Mouse (Mus musculus) urinary bladder, adult 2 months (tissue): ENCODE measurements around the gene Adap1. TPM values are rescaled to one million over a fixed set of nuclear protein-coding genes. Genes with fewer than 3 reads are reported as not detected.

Source experiments
- DNase-seq: peaks from one replicate; pipeline ENCODE4 v3.0.0; 2022; ENCODE audit warnings: low spot score
- polyA plus RNA-seq: library from polyadenylated mRNA; depleted of rRNA; stranded (reverse); fragments of >200 nt; gene quantifications from 2 replicates; pipeline ENCODE4 v1.2.3, GENCODE M21; 2012

Gene Adap1
- polyA plus RNA-seq, 1 experiment: 46.6 TPM

DNA sequence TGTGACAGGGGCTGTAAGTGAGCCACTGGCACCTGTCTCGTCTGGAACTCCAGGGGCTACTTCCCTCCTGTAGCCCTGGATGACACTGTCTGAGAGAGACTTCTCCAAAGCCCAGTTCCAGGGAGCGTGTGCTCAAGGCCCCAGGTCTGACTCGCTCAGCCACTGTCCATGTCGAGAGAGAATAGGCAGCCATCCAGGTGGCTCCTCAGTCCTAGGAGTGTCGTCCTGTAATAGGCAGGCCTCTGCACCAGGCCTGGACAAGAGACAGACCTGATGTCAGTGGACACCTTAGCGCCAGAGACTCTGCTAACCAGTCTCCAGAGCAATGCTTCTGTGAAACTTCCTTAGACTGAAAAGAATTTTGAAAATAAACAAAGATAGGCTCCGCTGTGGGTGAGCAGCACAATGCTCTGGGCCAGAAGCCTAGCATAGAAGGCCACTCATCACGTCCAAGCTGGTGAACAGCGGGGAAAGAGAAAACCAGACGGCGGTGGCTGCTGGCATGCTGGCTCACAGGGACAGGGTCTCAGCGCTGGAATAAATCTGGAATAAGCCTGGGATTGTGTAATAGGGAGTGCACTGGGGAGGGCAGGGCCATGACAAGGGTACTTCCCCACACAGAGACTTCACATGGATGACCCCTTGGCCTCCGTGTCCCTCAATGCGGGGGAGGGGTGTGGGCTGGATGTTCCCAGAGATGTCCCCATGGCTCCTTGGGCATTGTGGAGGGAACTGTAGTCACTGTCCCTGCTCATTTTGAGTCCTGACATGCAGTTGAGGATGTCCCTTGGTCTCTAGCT, 39.1 kb downstream of the Adap1 start:
- DNase-seq: no peak

DNA sequence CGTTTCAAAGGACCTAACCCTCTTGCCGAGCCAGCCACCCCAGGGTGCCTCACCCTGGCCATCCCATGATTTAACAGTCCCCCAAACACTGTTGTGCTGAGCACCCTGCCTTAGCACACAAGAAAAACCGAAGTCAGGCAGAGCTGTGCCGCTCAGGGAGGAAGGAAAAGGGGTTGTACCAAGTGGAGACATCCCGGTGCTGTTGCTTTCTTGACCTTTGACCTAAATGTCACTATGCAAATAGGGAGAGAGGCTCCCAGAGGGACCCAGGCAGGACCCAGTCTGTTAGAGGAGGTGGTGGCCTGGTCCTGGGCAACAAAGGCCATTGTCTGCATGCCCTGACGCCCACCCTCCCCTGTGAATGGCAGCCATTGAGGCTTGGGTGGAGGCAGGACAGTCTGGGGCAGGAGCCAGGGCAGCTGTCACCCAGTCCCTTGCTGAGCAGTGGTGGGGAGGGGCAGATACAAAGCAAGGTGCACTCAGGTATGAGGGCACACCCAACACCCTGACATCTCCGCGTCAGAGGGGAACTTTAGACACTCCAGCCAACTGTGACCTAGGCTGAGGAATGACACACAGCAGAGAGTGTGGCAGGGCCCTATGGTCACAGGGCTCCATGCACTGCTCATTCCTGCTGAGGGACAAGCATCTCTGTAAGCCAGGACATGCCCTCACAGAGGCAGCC, 39.9 kb downstream of the Adap1 start:
- no peak for DNase-seq

- DNase-seq: no peak
Measured at GRCm38 (mm10) chr5:139283460-139284180, 41.8 kb downstream of the Adap1 start.

DNA sequence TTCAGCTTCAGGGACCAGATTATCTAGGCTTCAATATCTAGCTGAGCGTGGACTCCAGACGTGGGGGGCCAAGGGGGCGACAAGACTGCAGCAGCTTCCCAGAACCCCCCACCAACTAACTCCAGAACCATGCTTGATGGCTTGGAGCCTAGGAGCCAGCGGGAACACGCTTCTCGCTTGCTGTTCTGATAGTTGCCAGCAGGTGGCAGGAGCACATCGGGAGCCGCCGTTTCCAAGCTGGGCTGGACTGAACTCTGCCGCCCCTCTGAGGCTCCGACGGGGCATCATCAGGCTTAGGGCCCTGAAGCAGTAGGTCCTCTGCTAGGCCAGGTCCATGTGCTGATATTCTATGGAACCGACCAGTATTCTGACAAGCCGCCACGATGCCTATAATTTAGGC, 43.2 kb downstream of the Adap1 start:
- peak; percentile 77 for DNase-seq

- no peak for DNase-seq
Measured at GRCm38 (mm10) chr5:139281373-139282112, 43.9 kb downstream of the Adap1 start.

DNA sequence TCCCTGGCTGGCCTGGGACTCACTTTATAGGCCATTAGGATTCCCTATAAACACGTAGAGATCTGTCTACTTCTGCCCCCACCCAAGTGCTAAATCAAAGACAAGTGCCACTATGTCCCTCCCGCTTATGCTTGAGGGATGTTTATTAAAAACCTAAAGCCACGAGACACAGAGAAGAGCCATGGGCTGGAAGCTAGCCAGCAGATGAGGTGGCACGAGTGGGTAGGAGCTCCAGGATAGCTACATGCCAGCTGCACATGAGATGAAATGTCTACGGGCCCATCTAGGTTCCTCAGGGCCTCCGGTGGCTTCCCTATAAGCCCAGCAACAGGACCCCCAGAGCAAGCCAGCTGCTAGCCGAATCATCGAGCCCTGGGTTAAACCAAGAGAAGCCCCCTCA, 48.1 kb downstream of the Adap1 start:
- DNase-seq: no peak

GRCm38 (mm10) chr5:139271994-139272554, 53.3 kb downstream of the Adap1 start:
- DNase-seq: no peak

- DNase-seq: no peak
Measured at GRCm38 (mm10) chr5:139270806-139271521, 54.5 kb downstream of the Adap1 start.

GRCm38 (mm10) chr5:139267661-139268060, 57.8 kb downstream of the Adap1 start:
- DNase-seq: no peak

GRCm38 (mm10) chr5:139261403-139261802, 64.0 kb downstream of the Adap1 start:
- no peak for DNase-seq

GRCm38 (mm10) chr5:139259853-139260252, 65.6 kb downstream of the Adap1 start:
- DNase-seq: no peak

DNA sequence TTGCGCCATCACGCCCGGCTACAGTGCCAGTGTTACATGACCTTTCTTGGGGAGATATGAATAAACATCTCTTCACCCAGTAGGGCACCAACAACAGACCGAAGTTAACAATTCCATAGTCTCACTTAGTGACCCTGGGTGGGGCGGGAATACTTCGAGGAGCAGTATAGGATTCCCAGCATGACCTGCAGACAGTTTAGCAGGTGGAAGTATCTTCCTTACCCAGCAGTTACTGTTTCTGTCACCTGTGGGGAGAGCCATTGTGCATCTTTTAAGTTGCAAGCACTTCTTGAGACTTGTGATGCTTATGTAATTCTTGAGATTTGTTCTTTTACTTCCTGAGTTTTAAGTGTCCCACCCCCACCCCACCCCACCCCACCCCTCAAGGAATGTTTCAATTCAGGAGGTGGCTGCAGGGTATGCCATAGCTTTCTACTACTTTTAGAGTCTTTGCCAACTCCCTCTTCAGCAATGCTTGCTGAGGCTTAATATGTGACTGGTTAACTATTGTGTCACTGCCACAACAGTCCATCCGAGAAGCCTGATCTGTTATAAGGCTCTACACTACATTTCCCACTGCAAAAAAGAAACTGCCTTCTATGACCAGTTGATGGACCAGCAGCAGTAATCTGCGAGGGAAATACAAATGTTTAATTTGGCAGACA, 66.9 kb downstream of the Adap1 start:
- no peak for DNase-seq

DNA sequence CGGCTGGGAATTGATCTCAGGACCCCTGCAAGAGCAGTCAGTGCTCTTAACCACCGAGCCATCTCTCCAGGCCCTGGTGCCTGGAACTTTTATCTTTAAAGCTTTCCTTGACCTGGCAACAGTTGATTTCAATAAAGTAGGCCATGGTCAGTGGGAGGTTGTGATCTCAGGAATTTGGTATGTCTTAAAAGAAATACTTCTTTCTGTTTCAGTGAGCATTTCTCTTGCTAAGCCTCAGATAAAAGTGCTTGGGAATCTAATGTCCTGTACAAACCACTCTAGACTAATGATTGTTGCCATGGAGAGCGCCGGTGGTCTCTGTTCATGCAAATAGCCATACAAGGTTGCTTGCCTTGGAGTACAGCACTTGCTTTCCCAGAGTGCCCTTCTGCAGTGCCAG, 67.6 kb downstream of the Adap1 start:
- no peak for DNase-seq

- DNase-seq: no peak
Measured at GRCm38 (mm10) chr5:139257265-139257664, 68.2 kb downstream of the Adap1 start.

DNA sequence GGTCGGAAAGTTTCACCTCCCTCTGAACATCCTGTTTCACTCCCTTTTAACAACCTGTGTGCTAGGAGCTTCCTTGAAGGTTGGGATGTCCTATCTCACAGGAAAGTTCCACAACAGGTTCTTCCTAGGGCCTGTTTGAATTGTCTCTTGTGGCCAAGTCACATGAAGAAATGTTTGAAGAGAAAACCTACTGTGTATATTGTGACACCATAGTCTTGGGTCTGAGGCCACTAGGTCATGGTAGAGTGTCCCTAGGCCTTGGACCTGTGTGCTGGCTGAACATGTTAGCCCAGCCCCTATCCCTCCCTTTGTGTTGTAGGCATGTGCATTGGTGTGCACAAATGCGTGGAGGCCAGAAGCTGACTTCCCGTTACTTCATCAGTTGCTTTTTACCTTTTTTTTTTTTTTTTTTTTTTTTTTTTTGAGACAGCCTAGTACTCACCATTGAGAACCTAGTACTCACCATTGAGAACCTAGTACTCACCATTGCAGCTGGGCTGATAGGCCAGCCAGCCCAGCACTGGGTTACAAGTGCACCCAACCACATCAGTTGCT, 69.1 kb downstream of the Adap1 start:
- DNase-seq: no peak

DNA sequence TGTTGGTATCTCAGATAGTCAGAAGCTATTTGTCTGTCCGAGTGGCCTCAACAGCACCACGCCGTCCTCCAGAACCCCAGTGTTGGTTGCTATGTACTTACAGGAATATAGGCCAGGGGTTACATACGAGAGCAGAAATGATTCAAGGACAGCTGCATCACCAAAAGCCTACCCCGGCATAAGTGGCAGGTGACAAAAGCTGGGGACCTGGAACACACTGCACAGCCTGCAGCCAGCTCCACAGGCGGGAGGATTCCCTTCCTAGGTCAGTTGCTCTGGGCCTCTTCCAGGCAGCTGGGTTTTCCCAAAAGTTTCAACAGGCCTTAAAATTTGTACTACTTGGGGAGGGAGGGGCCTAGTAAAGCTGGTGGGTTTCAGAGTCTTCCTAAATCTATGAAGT, 69.6 kb downstream of the Adap1 start:
- no peak for DNase-seq

DNA sequence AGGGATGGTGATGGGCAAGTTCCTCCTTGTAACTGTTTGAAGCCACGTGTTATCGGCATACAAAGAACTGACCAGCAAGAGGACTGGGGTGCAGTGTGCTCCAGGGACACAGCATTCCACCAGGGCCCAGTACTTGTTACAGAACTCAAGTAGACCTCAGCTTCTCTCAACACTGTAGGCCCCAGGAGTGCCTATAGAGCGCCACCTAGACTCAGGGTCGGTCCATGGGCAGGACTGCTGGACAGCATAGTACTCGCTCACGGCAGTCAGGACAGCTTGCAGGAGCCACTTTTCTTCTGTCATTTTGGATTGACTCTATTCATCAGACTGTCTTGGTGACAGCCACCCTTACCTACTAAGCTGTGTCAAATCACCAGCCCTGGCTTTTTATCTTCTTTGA, 70.5 kb downstream of the Adap1 start:
- DNase-seq: no peak

GRCm38 (mm10) chr5:139253301-139253741, 72.1 kb downstream of the Adap1 start:
- no peak for DNase-seq

DNA sequence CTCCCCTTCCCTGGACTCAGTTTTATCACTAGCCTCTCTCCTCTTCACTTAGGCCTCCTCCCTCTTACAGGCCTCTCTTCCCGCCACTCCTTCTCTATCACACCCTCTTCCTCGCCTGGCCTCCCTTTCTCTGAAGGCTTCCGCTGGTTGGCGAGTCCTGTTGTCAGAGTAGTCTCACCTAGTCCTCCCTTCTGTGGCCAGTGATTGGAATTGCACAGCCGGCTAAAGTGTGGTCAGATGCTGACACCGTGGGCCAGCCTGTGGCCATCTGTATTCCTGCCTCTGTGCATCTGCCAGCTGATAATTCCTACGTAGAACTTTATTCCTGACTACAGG, 72.5 kb downstream of the Adap1 start:
- DNase-seq: no peak
